Mouse (Mus musculus): ENCODE measurements around the gene Dcdc2a. TPM values are rescaled to one million over a fixed set of nuclear protein-coding genes. Genes with fewer than 3 reads are reported as not detected.

Gene Dcdc2a
- total RNA-seq, 1 experiment from 2014 or later: not detected

GRCm38 (mm10) chr13:25093776-25094175 lies 38.0 kb downstream of the Dcdc2a start:
- no peak for ATAC-seq (replicated peaks; ENCODE audit: low read depth, poor library complexity, severe bottlenecking)

- ATAC-seq (replicated peaks; ENCODE audit: low read depth, poor library complexity, severe bottlenecking): no peak
These were observed 38.6 kb downstream of the Dcdc2a start for GRCm38 (mm10) chr13:25094381-25094780.

- no peak for ATAC-seq (replicated peaks; ENCODE audit: low read depth, poor library complexity, severe bottlenecking)
These were observed 41.5 kb downstream of the Dcdc2a start for GRCm38 (mm10) chr13:25097348-25097747.

GRCm38 (mm10) chr13:25098578-25098977 lies 42.8 kb downstream of the Dcdc2a start:
- ATAC-seq (replicated peaks; ENCODE audit: low read depth, poor library complexity, severe bottlenecking): no peak

- no peak for ATAC-seq (replicated peaks; ENCODE audit: low read depth, poor library complexity, severe bottlenecking)
These were observed 43.7 kb downstream of the Dcdc2a start for GRCm38 (mm10) chr13:25099508-25099907.

GRCm38 (mm10) chr13:25100581-25100980 lies 44.8 kb downstream of the Dcdc2a start:
- ATAC-seq (replicated peaks; ENCODE audit: low read depth, poor library complexity, severe bottlenecking): no peak

GRCm38 (mm10) chr13:25105671-25106070 lies 49.9 kb downstream of the Dcdc2a start:
- ATAC-seq (replicated peaks; ENCODE audit: low read depth, poor library complexity, severe bottlenecking): no peak

- ATAC-seq (replicated peaks; ENCODE audit: low read depth, poor library complexity, severe bottlenecking): no peak
These were observed 50.9 kb downstream of the Dcdc2a start for GRCm38 (mm10) chr13:25106740-25107139.

- ATAC-seq (replicated peaks; ENCODE audit: low read depth, poor library complexity, severe bottlenecking): no peak
These were observed 52.5 kb downstream of the Dcdc2a start for GRCm38 (mm10) chr13:25108353-25108752.

- ATAC-seq (replicated peaks; ENCODE audit: low read depth, poor library complexity, severe bottlenecking): no peak
These were observed 54.8 kb downstream of the Dcdc2a start for GRCm38 (mm10) chr13:25110592-25111095.

GRCm38 (mm10) chr13:25115429-25115881 lies 59.7 kb downstream of the Dcdc2a start:
- peak; percentile 71; the same call in 1 of the 2 replicates for ATAC-seq (replicated peaks; ENCODE audit: low read depth, poor library complexity, severe bottlenecking)

GRCm38 (mm10) chr13:25115971-25116370 lies 60.2 kb downstream of the Dcdc2a start:
- ATAC-seq (replicated peaks; ENCODE audit: low read depth, poor library complexity, severe bottlenecking): 0 out of 2 replicates have a peak, but pooled peaks have one; percentile 50

- ATAC-seq (replicated peaks; ENCODE audit: low read depth, poor library complexity, severe bottlenecking): no peak
These were observed 67.0 kb downstream of the Dcdc2a start for GRCm38 (mm10) chr13:25122740-25123335.

- no peak for ATAC-seq (replicated peaks; ENCODE audit: low read depth, poor library complexity, severe bottlenecking)
These were observed 71.4 kb downstream of the Dcdc2a start for GRCm38 (mm10) chr13:25127216-25127615.

- no peak for ATAC-seq (replicated peaks; ENCODE audit: low read depth, poor library complexity, severe bottlenecking)
These were observed 72.0 kb downstream of the Dcdc2a start for GRCm38 (mm10) chr13:25127806-25128205.

GRCm38 (mm10) chr13:25128766-25129165 lies 73.0 kb downstream of the Dcdc2a start:
- no peak for ATAC-seq (replicated peaks; ENCODE audit: low read depth, poor library complexity, severe bottlenecking)

GRCm38 (mm10) chr13:25143066-25143465 lies 87.3 kb downstream of the Dcdc2a start:
- ATAC-seq (replicated peaks; ENCODE audit: low read depth, poor library complexity, severe bottlenecking): no peak

GRCm38 (mm10) chr13:25144093-25144492 lies 88.3 kb downstream of the Dcdc2a start:
- ATAC-seq (replicated peaks; ENCODE audit: low read depth, poor library complexity, severe bottlenecking): no peak

- no peak for ATAC-seq (replicated peaks; ENCODE audit: low read depth, poor library complexity, severe bottlenecking)
These were observed 90.4 kb downstream of the Dcdc2a start for GRCm38 (mm10) chr13:25146232-25146631.

- no peak for ATAC-seq (replicated peaks; ENCODE audit: low read depth, poor library complexity, severe bottlenecking)
These were observed 94.5 kb downstream of the Dcdc2a start for GRCm38 (mm10) chr13:25150154-25150781.

- no peak for ATAC-seq (replicated peaks; ENCODE audit: low read depth, poor library complexity, severe bottlenecking)
These were observed 95.1 kb downstream of the Dcdc2a start for GRCm38 (mm10) chr13:25150861-25151260.

- no peak for ATAC-seq (replicated peaks; ENCODE audit: low read depth, poor library complexity, severe bottlenecking)
These were observed 104.1 kb downstream of the Dcdc2a start for GRCm38 (mm10) chr13:25159917-25160316.
